Mouse (Mus musculus): ENCODE measurements at regions not wholly inside any gene's neighbourhood (a gene's known extent, or its start where the extent isn't known, plus 50 kb on each side); places are given as distances from the start of the nearest gene placed in this dataset.

DNA sequence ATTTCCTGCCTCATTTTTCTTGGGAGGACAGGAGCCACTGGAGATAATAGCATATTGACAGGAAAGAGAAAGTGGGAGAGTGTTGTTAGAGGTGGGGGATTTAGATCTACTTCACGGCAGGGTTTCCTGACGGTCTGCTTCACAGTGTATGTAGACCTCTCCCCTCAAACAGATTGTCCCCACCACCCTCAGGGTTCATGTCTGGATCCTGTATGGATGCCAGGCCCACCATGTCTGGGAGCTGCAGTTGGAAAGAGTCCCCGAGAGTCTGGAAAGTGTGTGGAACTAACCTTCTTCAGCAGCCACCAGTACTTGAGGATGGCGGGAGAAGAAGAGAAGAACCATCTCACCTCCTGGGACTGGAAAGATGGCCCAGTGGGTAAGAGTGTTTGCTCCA, 53.0 kb upstream of the Ctbp2 start:
- 51% methylated on average over 4 of the region's 4 CpGs for WGBS
- ATAC-seq (replicated peaks; ENCODE audit: extremely low read depth, insufficient read depth, low FRiP score), result no peak
- H3K4me2 ChIP-seq (ENCODE audit: low read depth, low read length), result peak overlapping the region; percentile 47

DNA sequence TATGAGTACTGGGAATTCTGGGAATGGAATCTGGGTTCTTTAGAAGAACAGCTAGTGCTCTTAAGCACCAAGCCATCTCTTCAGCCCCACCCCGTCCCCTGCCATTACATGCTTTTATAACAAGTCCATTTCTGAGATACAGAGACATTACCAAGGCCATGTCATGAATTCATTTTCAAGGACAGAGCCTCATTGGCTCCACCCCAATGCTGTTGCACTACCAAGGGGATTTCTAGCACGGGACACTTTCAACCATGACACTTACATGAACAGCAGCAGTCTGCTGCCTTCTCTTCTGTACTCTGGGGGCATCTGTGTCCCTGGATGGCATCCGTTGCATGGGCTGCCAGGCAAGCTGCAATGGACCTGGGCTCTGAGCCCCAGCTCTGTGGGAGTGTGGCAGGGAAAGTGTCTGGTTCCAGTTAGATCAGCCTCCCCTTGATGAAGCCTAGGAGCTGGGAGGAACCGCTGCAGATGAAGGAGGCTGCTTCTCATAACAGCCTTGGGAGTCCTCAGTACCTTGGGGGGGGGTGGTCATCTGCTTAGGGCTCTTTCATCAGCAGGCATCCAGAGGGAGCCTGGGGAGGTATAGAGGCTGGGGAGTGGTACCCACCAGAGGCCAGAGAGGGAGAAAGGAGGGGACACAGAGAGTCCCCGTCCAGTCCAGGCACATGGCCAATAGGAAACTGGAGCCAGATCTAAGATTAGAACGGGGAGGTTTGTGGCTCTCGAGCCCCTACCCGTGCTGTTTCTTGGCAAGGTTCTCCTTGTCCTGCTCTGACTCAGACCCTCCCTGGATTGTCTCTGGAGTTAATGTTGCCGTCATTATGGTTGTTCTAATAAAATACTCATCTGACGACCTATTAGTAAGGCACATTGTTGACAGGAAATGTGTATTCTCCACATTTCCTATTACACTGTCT, 52.4 kb upstream of the Ctbp2 start:
- peaks cover 15% of the 10 kb centered on the region for H3K4me1 ChIP-seq (ENCODE audit: control insufficient read depth, insufficient read depth, low read length)
- no peaks in the 10 kb centered on the region for H3K9me3 ChIP-seq (replicated peaks; ENCODE audit: control insufficient read depth, low read length)
- no peaks in the 10 kb centered on the region for H3K27me3 ChIP-seq (ENCODE audit: control insufficient read depth, insufficient read depth, low read length)
- no peak overlapping the region for H3K4me3 ChIP-seq (ENCODE audit: low read length)
- H3K36me3 ChIP-seq (ENCODE audit: control insufficient read depth, insufficient read depth), result no peaks in the 10 kb centered on the region
- WGBS, result 27% methylated on average over 10 of the region's 10 CpGs
- H3K27ac ChIP-seq (ENCODE audit: low read length), result peak overlapping the region; percentile 52
- peak; percentile 88 for ATAC-seq (replicated peaks; ENCODE audit: extremely low read depth, insufficient read depth, low FRiP score)
- H3K4me2 ChIP-seq (ENCODE audit: low read depth, low read length), result peak overlapping the region; percentile 47
- no peak overlapping the region for H3K9ac ChIP-seq (ENCODE audit: low read length)

More for the DNA sequence above, 53.0 kb upstream of the Ctbp2 start:
- Histone ChIP-seq H3K36me3 (ENCODE audit: control insufficient read depth, insufficient read depth) (no peaks in the 10 kb centered on the region), H3K27me3 (ENCODE audit: control insufficient read depth, insufficient read depth, low read length) (no peaks in the 10 kb centered on the region), H3K4me3 (ENCODE audit: low read length) (no peak overlapping the region), H3K27ac (ENCODE audit: low read length) (peak overlapping the region; percentile 52), H3K9ac (ENCODE audit: low read length) (no peak overlapping the region), H3K4me1 (ENCODE audit: control insufficient read depth, insufficient read depth, low read length) (peaks cover 15% of the 10 kb centered on the region), H3K9me3 (replicated peaks; ENCODE audit: control insufficient read depth, low read length) (no peaks in the 10 kb centered on the region)

All from heart, embryonic 16.5 days (tissue).